18 mouse cellular contexts compared by ENCODE assay signal in genomic region chr9:110887388-110888303, GRCm38 (mm10). TPM values are rescaled to one million over a fixed set of nuclear protein-coding genes. Genes with fewer than 3 reads are reported as not detected.
A peak's percentile ranks its signal among the peaks of the same experiment; 100 is the strongest.
DNase-seq lines count a peak whose midpoint lies in the region; ATAC-seq and TF ChIP-seq lines count a peak whose summit lies in the region.
"Had no signal": no experiment of that assay in that cellular context is flagged by ENCODE, and none has a peak within 500 bp of the region (broad histone marks: within the 10 kb centered on the region; RNA-seq: fewer than 3 reads in every experiment).

No protein-coding gene starts in this region.

- H3K9me3 ChIP-seq in ES-Bruce4 (replicated peaks; ENCODE audit: control insufficient read depth, insufficient read depth, low read length, poor library complexity, severe bottlenecking), result no peaks in the 10 kb centered on the region
- no peaks in the 10 kb centered on the region for H3K9me3 ChIP-seq in intestine, postnatal 0 days (ENCODE audit: control insufficient read depth)
- H3K9me3 ChIP-seq: hindbrain, embryonic 12.5 days; liver, embryonic 13.5 days; midbrain, embryonic 10.5 days had no signal

- ATAC-seq in intestine, postnatal 0 days, result no peak
- ATAC-seq: forebrain, embryonic 14.5 days; intestine, embryonic 16.5 days had no signal

- no peak overlapping the region for H3K9ac ChIP-seq in ES-Bruce4 (ENCODE audit: low read depth, poor library complexity, severe bottlenecking)
- no peak overlapping the region for H3K9ac ChIP-seq in intestine, postnatal 0 days (ENCODE audit: low read depth, low read length)
- H3K9ac ChIP-seq: hindbrain, embryonic 12.5 days; liver, embryonic 13.5 days had no signal

- 33% methylated on average over 9 of the region's 9 CpGs for WGBS in thymus, adult 2 months
- 69% methylated on average over 9 of the region's 9 CpGs for WGBS in intestine, postnatal 0 days

- peak; percentile 13 for DNase-seq in A20 (ENCODE audit: low read depth, low spot score)
- DNase-seq in thymus, adult 2 months, result peak; percentile 74
- DNase-seq in cerebellum, postnatal 14 days, result no peak
- DNase-seq in left cerebral cortex, adult 11 months (ENCODE audit: low spot score), result no peak
- DNase-seq in natural killer cell, adult 2 months (ENCODE audit: low spot score in 2 of 2), result no peak
- DNase-seq: cerebellum, adult 18-20 months; liver, embryonic 13.5 days had no signal

- 0 out of 2 replicates have a peak, but pooled peaks have one; percentile 16 for TF ChIP-seq EP300 in ES-Bruce4 (IDR thresholded peaks at IDR 0.05; ENCODE audit: insufficient read depth, low read depth, low read length)

- no peaks in the 10 kb centered on the region for H3K36me3 ChIP-seq in ES-Bruce4 (ENCODE audit: control insufficient read depth, insufficient read depth, low read length, poor library complexity, severe bottlenecking)
- peaks cover 25% of the 10 kb centered on the region for H3K36me3 ChIP-seq in thymus, adult 2 months (ENCODE audit: control insufficient read depth, insufficient read depth, low read length)
- H3K36me3 ChIP-seq in intestine, postnatal 0 days (ENCODE audit: control insufficient read depth, insufficient read depth), result peaks cover 37% of the 10 kb centered on the region; the same call in 1 of the 2 replicates
- H3K36me3 ChIP-seq: hindbrain, embryonic 12.5 days; liver, embryonic 13.5 days; midbrain, embryonic 10.5 days had no signal

- no peak for TF ChIP-seq POLR2A in ES-Bruce4 (IDR thresholded peaks at IDR 0.05; ENCODE audit: insufficient read depth, low read length)
- TF ChIP-seq POLR2A in thymus, adult 2 months (IDR thresholded peaks at IDR 0.05; ENCODE audit: control insufficient read depth, extremely low read depth, insufficient read depth, low read length, poor library complexity), result no peak

- H3K27me3 ChIP-seq in ES-Bruce4 (ENCODE audit: control insufficient read depth, insufficient read depth, low read length, poor library complexity, severe bottlenecking), result no peaks in the 10 kb centered on the region
- no peaks in the 10 kb centered on the region for H3K27me3 ChIP-seq in thymus, adult 2 months (ENCODE audit: control insufficient read depth, insufficient read depth, low read length)
- H3K27me3 ChIP-seq in intestine, postnatal 0 days (replicated peaks; ENCODE audit: control insufficient read depth, insufficient read depth, low read length), result no peaks in the 10 kb centered on the region
- H3K27me3 ChIP-seq: liver, embryonic 13.5 days had no signal

- no peak overlapping the region for H3K27ac ChIP-seq in ES-Bruce4 (ENCODE audit: insufficient read depth, low read length)
- 0 out of 2 replicates have a peak overlapping the region, but pooled peaks have one; percentile 1 for H3K27ac ChIP-seq in brown adipose tissue, adult 24 weeks (replicated peaks; ENCODE audit: low read depth, low read length)
- peak overlapping the region; percentile 94 for H3K27ac ChIP-seq in thymus, adult 2 months (ENCODE audit: control insufficient read depth, insufficient read depth, low read length)
- no peak overlapping the region for H3K27ac ChIP-seq in intestine, postnatal 0 days (ENCODE audit: low read depth, low read length)
- H3K27ac ChIP-seq: hindbrain, embryonic 12.5 days; liver, embryonic 13.5 days; midbrain, embryonic 10.5 days had no signal

- H3K4me2 ChIP-seq in intestine, postnatal 0 days (replicated peaks; ENCODE audit: low read depth), result no peak overlapping the region
- H3K4me2 ChIP-seq: hindbrain, embryonic 12.5 days; liver, embryonic 13.5 days had no signal

- H3K4me3 ChIP-seq in ES-Bruce4 (ENCODE audit: low read depth, low read length), result peak overlapping the region; percentile 2
- no peak overlapping the region for H3K4me3 ChIP-seq in brown adipose tissue, adult 24 weeks (ENCODE audit: insufficient read depth, low read depth, low read length)
- no peak overlapping the region for H3K4me3 ChIP-seq in thymus, adult 2 months (ENCODE audit: control insufficient read depth, insufficient read depth, low read length)
- H3K4me3 ChIP-seq in intestine, postnatal 0 days (ENCODE audit: low read depth, low read length), result no peak overlapping the region
- H3K4me3 ChIP-seq: hindbrain, embryonic 12.5 days; liver, embryonic 13.5 days; midbrain, embryonic 10.5 days had no signal

- peaks cover 8% of the 10 kb centered on the region for H3K4me1 ChIP-seq in ES-Bruce4 (ENCODE audit: control insufficient read depth, insufficient read depth, low read length)
- peaks cover 26% of the 10 kb centered on the region for H3K4me1 ChIP-seq in brown adipose tissue, adult 24 weeks (ENCODE audit: control insufficient read depth, insufficient read depth, insufficient read length, low read length)
- H3K4me1 ChIP-seq in thymus, adult 2 months (replicated peaks; ENCODE audit: control insufficient read depth, insufficient read depth, low read length), result peaks cover 75% of the 10 kb centered on the region
- peaks cover 3% of the 10 kb centered on the region; the same call in 1 of the 2 replicates for H3K4me1 ChIP-seq in intestine, postnatal 0 days (replicated peaks; ENCODE audit: control insufficient read depth, insufficient read depth, low read length)
- H3K4me1 ChIP-seq: hindbrain, embryonic 12.5 days had no signal

- no peak for TF ChIP-seq CTCF in ES-Bruce4 (IDR thresholded peaks at IDR 0.05; ENCODE audit: low read depth, low read length)
- TF ChIP-seq CTCF in thymus, adult 2 months (IDR thresholded peaks at IDR 0.05; ENCODE audit: borderline replicate concordance, control insufficient read depth, extremely low read depth, insufficient read depth, low read length, poor library complexity), result peak; percentile 47; the same call in 1 of the 2 replicates
- no peak for TF ChIP-seq CTCF in intestine, postnatal 0 days (IDR thresholded peaks at IDR 0.05; ENCODE audit: low read depth)

RNA-seq across cellular contexts. Expression of gene Tmie, which starts 7.7 kb away (rescaled TPM):
- 1.6 and 3.1 TPM in 2 replicates for polyA plus RNA-seq in ES-Bruce4 (2011; ENCODE audit: insufficient read depth, insufficient read length, low read depth, missing spikeins)
- polyA plus RNA-seq in brown adipose tissue, adult 24 weeks (2012; ENCODE audit: insufficient read depth, insufficient read length, missing spikeins), result 1.5 and 1.8 TPM in 2 replicates
- 11.3 and 12.3 TPM in 2 replicates for polyA plus RNA-seq in thymus, adult 2 months (2012; rRNA removed)
- 10.0 and 11.2 TPM in 2 replicates for polyA plus RNA-seq in intestine, postnatal 0 days (2015; fragmentation: Nextera tagmentation; extraction: Ambion mirVana)

RNA-seq across cellular contexts. Expression of gene Als2cl, which starts 8.0 kb away (rescaled TPM):
- 17.4 and 18.1 TPM in 2 replicates for polyA plus RNA-seq in ES-Bruce4 (2011; ENCODE audit: insufficient read depth, insufficient read length, low read depth, missing spikeins)
- 5.7 and 9.0 TPM in 2 replicates for polyA plus RNA-seq in brown adipose tissue, adult 24 weeks (2012; ENCODE audit: insufficient read depth, insufficient read length, missing spikeins)
- polyA plus RNA-seq in thymus, adult 2 months (2012; rRNA removed), result 142 and 145 TPM in 2 replicates
- 7.6 and 8.3 TPM in 2 replicates for polyA plus RNA-seq in intestine, postnatal 0 days (2015; fragmentation: Nextera tagmentation; extraction: Ambion mirVana)

RNA-seq across cellular contexts. Expression of gene Fam240a, which starts 29.0 kb away (rescaled TPM):
- not detected in 2 replicates for polyA plus RNA-seq in ES-Bruce4 (2011; ENCODE audit: insufficient read depth, insufficient read length, low read depth, missing spikeins)
- not detected in 2 replicates for polyA plus RNA-seq in brown adipose tissue, adult 24 weeks (2012; ENCODE audit: insufficient read depth, insufficient read length, missing spikeins)
- 0.74 and 1.7 TPM in 2 replicates for polyA plus RNA-seq in thymus, adult 2 months (2012; rRNA removed)
- polyA plus RNA-seq in intestine, postnatal 0 days (2015; fragmentation: Nextera tagmentation; extraction: Ambion mirVana), result not detected in 2 replicates
- polyA plus RNA-seq: forebrain, embryonic 14.5 days; heart, embryonic 16.5 days; hindbrain, embryonic 12.5 days; intestine, embryonic 16.5 days; limb, embryonic 11.5 days; liver, embryonic 13.5 days; lung, embryonic 16.5 days; midbrain, embryonic 10.5 days; testis, adult 2 months had no signal

RNA-seq across cellular contexts. Expression of gene Prss50, which starts 29.9 kb away (rescaled TPM):
- polyA plus RNA-seq in ES-Bruce4 (2011; ENCODE audit: insufficient read depth, insufficient read length, low read depth, missing spikeins), result 1.9 and 2.7 TPM in 2 replicates
- polyA plus RNA-seq in brown adipose tissue, adult 24 weeks (2012; ENCODE audit: insufficient read depth, insufficient read length, missing spikeins), result not detected in 2 replicates
- polyA plus RNA-seq in thymus, adult 2 months (2012; rRNA removed), result 0.19 and 0.22 TPM in 2 replicates
- polyA plus RNA-seq in intestine, postnatal 0 days (2015; fragmentation: Nextera tagmentation; extraction: Ambion mirVana), result 0.31 and 0.35 TPM in 2 replicates
- polyA plus RNA-seq: forebrain, embryonic 14.5 days; heart, embryonic 16.5 days; hindbrain, embryonic 12.5 days; lung, embryonic 16.5 days had no signal

RNA-seq across cellular contexts. Expression of gene Prss46, which starts 43.3 kb away (rescaled TPM):
- polyA plus RNA-seq in ES-Bruce4 (2011; ENCODE audit: insufficient read depth, insufficient read length, low read depth, missing spikeins), result not detected in 2 replicates
- not detected in 2 replicates for polyA plus RNA-seq in brown adipose tissue, adult 24 weeks (2012; ENCODE audit: insufficient read depth, insufficient read length, missing spikeins)
- polyA plus RNA-seq in thymus, adult 2 months (2012; rRNA removed), result 0.08 TPM in 1 of 2 replicates, not detected in the other
- polyA plus RNA-seq in intestine, postnatal 0 days (2015; fragmentation: Nextera tagmentation; extraction: Ambion mirVana), result not detected in 2 replicates
- polyA plus RNA-seq: forebrain, embryonic 14.5 days; heart, embryonic 16.5 days; hindbrain, embryonic 12.5 days; intestine, embryonic 16.5 days; limb, embryonic 11.5 days; liver, embryonic 13.5 days; lung, embryonic 16.5 days; midbrain, embryonic 10.5 days had no signal

Comparison
In these comparisons a context has a peak if more than half of its experiments do, and no peak if none do; other contexts are left out.
1. DNase-seq: peak in A20 (single experiment) and thymus, adult 2 months (single experiment); none in cerebellum, postnatal 14 days (0 of 2), left cerebral cortex, adult 11 months (single experiment) and natural killer cell, adult 2 months (0 of 2).
2. H3K27ac ChIP-seq: peak in brown adipose tissue, adult 24 weeks (single experiment) and thymus, adult 2 months (single experiment); none in ES-Bruce4 (single experiment) and intestine, postnatal 0 days (single experiment).